Mouse (Mus musculus) E14TG2a.4 (cell line): ENCODE data around the gene Cryba1.

Source experiments
- CTCF ChIP-seq: conservative IDR thresholded peaks from 2 replicates; pipeline ENCODE4 v1.5.1; 2014; ENCODE audit warnings: low read length
- POU5F1 ChIP-seq: IDR thresholded peaks from 2 replicates; pipeline ENCODE4 v1.6.1; 2014; ENCODE audit warnings: low read length, borderline replicate concordance

DNA sequence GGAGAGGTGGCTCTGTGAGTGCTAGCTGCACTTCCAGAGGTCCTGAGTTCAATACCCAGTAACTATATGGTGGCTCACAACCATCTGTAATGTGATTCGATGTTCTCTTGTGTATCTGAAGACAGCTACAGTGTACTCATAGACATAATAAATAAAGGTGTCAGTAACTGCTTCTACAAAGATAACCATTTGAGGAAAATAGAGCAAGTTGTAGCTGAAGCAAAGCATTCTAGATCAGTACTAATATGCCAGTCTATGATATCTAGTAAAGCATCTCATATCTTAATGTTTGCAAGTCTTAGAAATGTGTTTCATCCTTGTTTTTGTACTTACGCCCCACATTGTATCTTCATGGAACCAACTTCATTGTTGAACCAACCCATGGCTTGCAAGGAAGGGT, 6.0 kb downstream of the Cryba1 start:
- TF ChIP-seq CTCF = no peak
- no peak for TF ChIP-seq POU5F1
